Mouse (Mus musculus) heart, adult 2 months (tissue): ENCODE measurements at regions not wholly inside any gene's neighbourhood (a gene's known extent, or its start where the extent isn't known, plus 50 kb on each side); places are given as distances from the start of the nearest gene placed in this dataset.

ENCODE experiments used
- CTCF ChIP-seq: fragments of 200-600 bp; IDR thresholded peaks from 2 replicates; pipeline ENCODE4 v1.8.1; 2022; ENCODE audit warnings: antibody characterized with exemption, mild to moderate bottlenecking, moderate library complexity
- EP300 ChIP-seq: fragments of 200-500 bp; IDR thresholded peaks from 2 replicates; pipeline ENCODE4 v1.6.1; 2011; ENCODE audit warnings: low read depth, low read length, control low read depth; ENCODE audit not compliant: insufficient read depth
- POLR2A ChIP-seq: fragments of 200-500 bp; IDR thresholded peaks from 2 replicates; pipeline ENCODE4 v1.6.1; 2011; ENCODE audit warnings: mild to moderate bottlenecking, low read depth, low read length, control low read depth; ENCODE audit not compliant: insufficient read depth

DNA sequence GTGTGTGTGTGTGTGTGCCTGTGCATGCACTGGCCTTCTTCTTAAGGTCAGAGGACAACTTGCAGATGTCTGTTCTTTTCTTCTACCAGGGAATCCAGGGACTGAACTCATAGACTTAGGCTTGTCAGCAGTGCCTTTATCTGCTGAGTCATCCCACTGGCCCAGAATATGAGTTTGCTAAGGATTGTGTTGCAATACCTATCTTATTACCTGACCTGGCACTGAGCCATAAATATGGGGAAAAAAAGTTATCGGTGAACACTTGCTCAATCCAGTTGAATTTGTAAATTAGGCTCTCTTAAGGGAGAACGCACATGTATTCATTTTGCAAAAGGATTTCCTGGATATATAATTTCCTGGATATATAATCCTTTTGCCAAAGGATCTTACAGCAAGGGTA, 672.8 kb upstream of the Fam160b2 start:
- no peak for TF ChIP-seq CTCF
- TF ChIP-seq POLR2A = no peak
- no peak for TF ChIP-seq EP300
